ENCODE assay signal across 8 mouse cellular contexts in genomic region chr7:34749753-34750152, GRCm38 (mm10).
DNase-seq lines count a peak whose midpoint lies in the region; ATAC-seq lines count a peak whose summit lies in the region.

No protein-coding gene starts in this region.

- no peak for ATAC-seq in heart, embryonic 12.5 days (ENCODE audit: insufficient number of reproducible peaks, low FRiP score)
- ATAC-seq in monocyte, adult 5-6 weeks (replicated peaks; ENCODE audit: insufficient number of reproducible peaks, low FRiP score, low TSS enrichment, poor library complexity, severe bottlenecking) = no peak

- 0 out of 2 replicates have a peak, but pooled peaks cover 5% of the 10 kb centered on the region for H3K27me3 ChIP-seq in heart, embryonic 12.5 days (replicated peaks)

- 45% methylated on average over 3 of the region's 3 CpGs for WGBS in heart, embryonic 12.5 days

- H3K9ac ChIP-seq in heart, embryonic 12.5 days = no peak overlapping the region

- no peak overlapping the region for H3K4me3 ChIP-seq in heart, embryonic 12.5 days

- H3K9me3 ChIP-seq in heart, embryonic 12.5 days (replicated peaks) = peaks cover 6% of the 10 kb centered on the region; the same call in 1 of the 2 replicates

- H3K27ac ChIP-seq in heart, embryonic 12.5 days (ENCODE audit: poor library complexity, severe bottlenecking) = no peak overlapping the region

- H3K4me1 ChIP-seq in heart, embryonic 12.5 days (replicated peaks) = peaks cover 9% of the 10 kb centered on the region; the same call in 1 of the 2 replicates

- H3K4me2 ChIP-seq in heart, embryonic 12.5 days = no peak overlapping the region

- no peaks in the 10 kb centered on the region for H3K36me3 ChIP-seq in heart, embryonic 12.5 days

- DNase-seq in heart, postnatal 4 days = peak; percentile 37
- peak; percentile 57 for DNase-seq in A20 (ENCODE audit: low read depth, low spot score)
- DNase-seq in ZHBTc4 (ENCODE audit: low read depth, low spot score) = peak; percentile 90
- peak; percentile 74 to 79 for DNase-seq in kidney, postnatal 4 days
- no peak for DNase-seq in cerebellum, adult 18-20 months
- no peak for DNase-seq in frontal cortex, postnatal 10 days (ENCODE audit: low spot score in 2 of 2)

Comparison
In these comparisons a context has a peak if more than half of its experiments do, and no peak if none do; other contexts are left out.
1. DNase-seq: peak in heart, postnatal 4 days (single experiment), A20 (single experiment), ZHBTc4 (single experiment) and kidney, postnatal 4 days (2 of 2); none in cerebellum, adult 18-20 months (0 of 2) and frontal cortex, postnatal 10 days (0 of 2).